Mouse (Mus musculus): ENCODE results near the gene Zfp526. TPM values are rescaled to one million over a fixed set of nuclear protein-coding genes. Genes with fewer than 3 reads are reported as not detected.
"Not testable (repeated sequence)": the region's sequence is repeated elsewhere in the genome, so short reads cannot be mapped to it uniquely, and the experiment has no call there.

The Zfp526 gene
- polyA plus RNA-seq, 1 experiment from 2014 or later, result 2.0 TPM

GRCm38 (mm10) chr7:25248018-25248647 lies 26.9 kb downstream of the Zfp526 start:
- H3K4me3 ChIP-seq, result peak overlapping the region; percentile 78
- peaks cover 67% of the 10 kb centered on the region for H3K4me1 ChIP-seq (replicated peaks)
- H3K9ac ChIP-seq, result peak overlapping the region; percentile 84
- no peaks in the 10 kb centered on the region for H3K9me3 ChIP-seq
- H3K4me2 ChIP-seq, result peak overlapping the region; percentile 99
- peak overlapping the region; percentile 92 for H3K27ac ChIP-seq (replicated peaks)
- peak; percentile 32 for ATAC-seq (ENCODE audit: low read depth)
- WGBS, result 3% methylated on average over 18 of the region's 18 CpGs
- H3K36me3 ChIP-seq, result peaks cover 12% of the 10 kb centered on the region
- no peaks in the 10 kb centered on the region for H3K27me3 ChIP-seq

- peaks cover 9% of the 10 kb centered on the region for H3K36me3 ChIP-seq
- WGBS, result under 1% methylated on average over 25 of the region's 25 CpGs
- H3K9me3 ChIP-seq, result no peaks in the 10 kb centered on the region
- H3K9ac ChIP-seq, result peak overlapping the region; percentile 84
- H3K4me3 ChIP-seq, result peak overlapping the region; percentile 78
- ATAC-seq (ENCODE audit: low read depth), result peak; percentile 9
- H3K27ac ChIP-seq (replicated peaks), result peak overlapping the region; percentile 92
- no peaks in the 10 kb centered on the region for H3K27me3 ChIP-seq
- peaks cover 67% of the 10 kb centered on the region for H3K4me1 ChIP-seq (replicated peaks)
- peak overlapping the region; percentile 99 for H3K4me2 ChIP-seq
Observed at GRCm38 (mm10) chr7:25248846-25249313, 27.7 kb downstream of the Zfp526 start.

GRCm38 (mm10) chr7:25249314-25250140 lies 28.3 kb downstream of the Zfp526 start:
- WGBS, result under 1% methylated on average over 39 of the region's 73 CpGs
- Histone ChIP-seq H3K4me1 (replicated peaks) (peaks cover 67% of the 10 kb centered on the region), H3K27me3 (no peaks in the 10 kb centered on the region)

GRCm38 (mm10) chr7:25250141-25250972 lies 29.1 kb downstream of the Zfp526 start, which contains the start of gene Erf:
Gene Erf (minus strand): TSS chr7:25250761.
- no peaks in the 10 kb centered on the region for H3K27me3 ChIP-seq
- WGBS, result under 1% methylated on average over 70 of the region's 81 CpGs
- H3K27ac ChIP-seq (replicated peaks), result peak within 1 kb of the TSS; percentile 92
- H3K9ac ChIP-seq, result peak within 1 kb of the TSS; percentile 84
- no peaks in the 10 kb centered on the region for H3K9me3 ChIP-seq
- peak; percentile 76 for ATAC-seq (ENCODE audit: low read depth)
- peak within 1 kb of the TSS; percentile 99 for H3K4me2 ChIP-seq
- peak within 1 kb of the TSS; percentile 78 for H3K4me3 ChIP-seq
- H3K36me3 ChIP-seq, result no peaks in the 10 kb centered on the region
- H3K4me1 ChIP-seq (replicated peaks), result peaks cover 61% of the 10 kb centered on the region

More at GRCm38 (mm10) chr7:25249314-25250140, 28.3 kb downstream of the Zfp526 start:
- Histone ChIP-seq H3K4me2 (peak overlapping the region; percentile 99), H3K4me3 (peak overlapping the region; percentile 78), H3K9ac (peak overlapping the region; percentile 84), H3K27ac (replicated peaks) (peak overlapping the region; percentile 92), H3K36me3 (peaks cover 8% of the 10 kb centered on the region), H3K9me3 (no peaks in the 10 kb centered on the region)
- peak; percentile 16 for ATAC-seq (ENCODE audit: low read depth)

GRCm38 (mm10) chr7:25251071-25251791 lies 30.0 kb downstream of the Zfp526 start:
- Histone ChIP-seq H3K9me3 (no peaks in the 10 kb centered on the region), H3K4me2 (peak overlapping the region; percentile 99), H3K4me1 (replicated peaks) (peaks cover 53% of the 10 kb centered on the region), H3K4me3 (peak overlapping the region; percentile 78), H3K27me3 (no peaks in the 10 kb centered on the region), H3K36me3 (no peaks in the 10 kb centered on the region), H3K27ac (replicated peaks) (peak overlapping the region; percentile 79), H3K9ac (peak overlapping the region; percentile 84)
- 4% methylated on average over 22 of the region's 22 CpGs for WGBS
- ATAC-seq (ENCODE audit: low read depth), result peak; percentile 4; the same call in 1 of the 2 replicates

GRCm38 (mm10) chr7:25251822-25252221 lies 30.6 kb downstream of the Zfp526 start:
- Histone ChIP-seq H3K36me3 (no peaks in the 10 kb centered on the region), H3K9ac (peak overlapping the region; percentile 84), H3K9me3 (no peaks in the 10 kb centered on the region), H3K27ac (replicated peaks) (peak overlapping the region; percentile 79), H3K4me2 (peak overlapping the region; percentile 99), H3K4me1 (replicated peaks) (peaks cover 47% of the 10 kb centered on the region), H3K4me3 (peak overlapping the region; percentile 78), H3K27me3 (no peaks in the 10 kb centered on the region)
- WGBS, result 10% methylated on average over 8 of the region's 8 CpGs
- ATAC-seq (ENCODE audit: low read depth), result no peak

GRCm38 (mm10) chr7:25261896-25262295 lies 40.7 kb downstream of the Zfp526 start:
- no peaks in the 10 kb centered on the region for H3K36me3 ChIP-seq
- H3K9ac ChIP-seq, result no peak overlapping the region
- no peak overlapping the region for H3K4me3 ChIP-seq
- WGBS, result 83% methylated on average over 1 of the region's 1 CpGs
- H3K27ac ChIP-seq (replicated peaks), result no peak overlapping the region
- H3K4me2 ChIP-seq, result no peak overlapping the region
- H3K4me1 ChIP-seq (replicated peaks), result peaks cover 4% of the 10 kb centered on the region
- ATAC-seq (ENCODE audit: low read depth), result no peak
- no peaks in the 10 kb centered on the region for H3K9me3 ChIP-seq
- H3K27me3 ChIP-seq, result no peaks in the 10 kb centered on the region

GRCm38 (mm10) chr7:25263968-25264870 lies 43.0 kb downstream of the Zfp526 start:
- Histone ChIP-seq H3K9me3 (no peaks in the 10 kb centered on the region), H3K4me1 (replicated peaks) (peaks cover 14% of the 10 kb centered on the region), H3K27me3 (no peaks in the 10 kb centered on the region), H3K27ac (replicated peaks) (no peak overlapping the region), H3K4me3 (no peak overlapping the region), H3K4me2 (no peak overlapping the region), H3K9ac (0 out of 2 replicates have a peak overlapping the region, but pooled peaks have one; percentile 26), H3K36me3 (no peaks in the 10 kb centered on the region)
- WGBS, result 21% methylated on average over 17 of the region's 17 CpGs
- no peak for ATAC-seq (ENCODE audit: low read depth)

GRCm38 (mm10) chr7:25265743-25266142 lies 44.5 kb downstream of the Zfp526 start:
- H3K27me3 ChIP-seq; H3K4me2 ChIP-seq; H3K9me3 ChIP-seq; H3K4me3 ChIP-seq; H3K36me3 ChIP-seq; ATAC-seq (ENCODE audit: low read depth); H3K9ac ChIP-seq; H3K27ac ChIP-seq (replicated peaks): not testable (repeated sequence)
- peaks cover 27% of the 10 kb centered on the region for H3K4me1 ChIP-seq (replicated peaks)
- 93% methylated on average over 5 of the region's 5 CpGs for WGBS

GRCm38 (mm10) chr7:25266180-25266962 lies 45.1 kb downstream of the Zfp526 start:
- WGBS, result 88% methylated on average over 8 of the region's 8 CpGs
- ATAC-seq (ENCODE audit: low read depth), result no peak

More at GRCm38 (mm10) chr7:25266180-25266962, 45.1 kb downstream of the Zfp526 start:
- Histone ChIP-seq H3K27me3 (no peaks in the 10 kb centered on the region), H3K9ac (peak overlapping the region; percentile 38; the same call in 1 of the 2 replicates), H3K36me3 (peaks cover 7% of the 10 kb centered on the region), H3K27ac (replicated peaks) (no peak overlapping the region), H3K4me1 (replicated peaks) (peaks cover 27% of the 10 kb centered on the region), H3K4me3 (0 out of 2 replicates have a peak overlapping the region, but pooled peaks have one; percentile 56), H3K4me2 (peak overlapping the region; percentile 58), H3K9me3 (no peaks in the 10 kb centered on the region)

Data from neural tube, embryonic 13.5 days (tissue).